Mouse (Mus musculus) ovary, adult 18-20 months (tissue): Measurements from ENCODE around the gene Eef2k.
"Not testable (repeated sequence)": the region's sequence is repeated elsewhere in the genome, so short reads cannot be mapped to it uniquely, and the experiment has no call there.

Source experiments
- DNase-seq: peaks from one replicate; pipeline ENCODE4 v3.0.0; 2022; ENCODE audit warnings: low spot score, mixed read lengths

Gene Eef2k

DNA sequence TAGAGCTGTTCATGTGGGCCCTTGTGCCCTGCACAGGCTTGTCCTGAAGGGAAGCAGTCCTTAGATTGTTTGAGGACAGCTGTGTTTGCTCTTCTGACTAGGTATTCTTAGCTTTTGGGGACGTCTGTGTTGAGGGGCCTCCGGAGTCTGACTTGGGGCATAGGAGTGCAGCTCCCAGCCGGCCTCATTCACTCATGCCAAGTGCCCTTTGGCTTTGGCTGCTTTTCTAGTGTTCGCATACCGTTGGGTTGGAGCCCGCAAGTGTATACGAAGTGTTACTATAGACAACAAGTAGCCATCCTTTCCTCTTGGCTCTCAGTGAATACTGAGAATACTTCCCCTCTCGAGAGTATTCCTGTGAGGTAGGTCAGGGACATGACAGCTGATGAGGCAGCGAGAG lies 95.6 kb downstream of the Eef2k start:
- no peak for DNase-seq

DNA sequence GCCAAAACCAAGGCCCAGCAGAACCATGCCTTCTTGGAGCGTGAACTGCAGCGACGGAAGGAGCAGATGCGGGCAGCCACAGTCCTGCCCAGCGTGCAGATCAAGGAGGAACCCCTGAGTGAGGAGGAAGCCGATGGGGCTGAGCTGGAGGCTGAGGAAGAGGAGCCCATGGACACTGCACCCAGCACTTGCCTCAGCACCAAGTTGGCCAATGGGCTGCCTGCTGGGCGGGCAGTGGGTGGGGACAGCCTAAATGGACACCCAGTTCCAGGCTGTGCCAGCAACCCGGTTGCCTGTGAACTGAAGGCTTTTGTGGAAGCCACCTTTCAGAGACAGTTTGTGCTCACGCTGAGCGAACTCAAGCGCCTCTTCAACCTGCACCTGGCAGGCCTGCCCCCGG lies 97.7 kb downstream of the Eef2k start:
- no peak for DNase-seq

DNA sequence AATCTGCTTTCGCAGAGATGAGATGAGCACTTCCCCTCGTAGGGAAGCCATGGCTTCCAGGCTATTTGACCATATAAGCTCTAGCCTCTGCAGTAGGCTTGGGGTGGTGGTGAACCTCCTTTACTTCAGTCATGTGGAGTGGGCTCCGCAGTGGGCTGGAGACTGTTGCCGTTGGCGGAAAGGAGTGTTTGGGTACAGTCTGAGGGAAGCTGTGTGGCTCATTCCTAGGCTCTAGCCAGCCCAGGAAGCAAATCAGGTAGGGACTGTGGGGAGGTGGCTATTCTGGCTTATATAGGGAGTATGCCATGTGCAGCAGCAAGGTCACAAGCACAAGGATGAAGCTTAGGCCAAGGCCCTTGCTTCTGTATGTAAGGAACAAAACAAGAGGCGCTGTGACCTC lies 98.6 kb downstream of the Eef2k start:
- no peak for DNase-seq

DNA sequence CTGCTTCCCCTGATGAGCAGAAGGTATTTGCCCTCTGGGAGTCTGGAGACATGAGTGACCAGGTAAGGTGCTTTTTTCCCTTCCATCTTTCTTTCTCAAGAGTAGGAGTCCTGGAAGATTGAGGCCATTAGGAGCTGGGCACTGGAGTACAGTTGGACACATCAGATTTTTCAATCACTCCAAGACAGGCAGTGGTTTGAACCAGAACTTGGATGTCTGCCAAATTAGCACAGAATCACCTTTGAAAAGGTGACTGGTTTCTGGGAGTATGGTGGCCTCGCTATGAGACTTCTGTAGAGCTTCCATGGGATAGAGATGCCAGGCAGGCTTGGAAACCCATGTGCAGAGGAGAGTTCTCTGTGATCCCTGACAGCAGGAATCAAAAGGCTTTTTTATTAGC lies 99.9 kb downstream of the Eef2k start:
- no peak for DNase-seq

DNA sequence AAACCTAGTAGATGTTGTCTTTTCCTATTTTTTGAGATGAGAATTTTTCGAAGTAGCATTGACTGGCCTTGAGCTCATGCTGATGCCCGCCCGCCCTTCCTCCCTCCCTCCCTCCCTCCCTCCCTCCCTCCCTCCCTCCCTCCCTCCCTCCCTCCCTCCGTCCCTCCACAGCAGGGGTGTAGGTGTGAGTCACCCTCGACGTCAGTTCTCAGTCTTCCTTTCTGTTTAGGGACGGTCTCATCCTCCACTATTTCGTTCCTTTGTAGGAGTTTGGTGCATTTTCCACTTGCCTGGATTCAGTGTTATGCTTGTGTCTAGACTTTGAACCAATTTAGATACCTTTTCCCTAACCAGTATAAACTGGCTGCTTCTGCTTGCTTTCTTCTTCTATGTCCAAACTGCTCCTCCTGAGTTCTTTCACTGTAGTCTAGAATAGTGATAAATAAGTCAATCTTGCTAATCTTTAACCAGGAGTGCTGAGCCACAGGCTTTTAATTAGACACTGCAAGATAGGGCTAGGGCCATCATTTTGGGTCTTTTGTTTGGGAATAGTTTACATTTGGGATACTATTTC lies 101.4 kb downstream of the Eef2k start:
- DNase-seq = no peak

DNA sequence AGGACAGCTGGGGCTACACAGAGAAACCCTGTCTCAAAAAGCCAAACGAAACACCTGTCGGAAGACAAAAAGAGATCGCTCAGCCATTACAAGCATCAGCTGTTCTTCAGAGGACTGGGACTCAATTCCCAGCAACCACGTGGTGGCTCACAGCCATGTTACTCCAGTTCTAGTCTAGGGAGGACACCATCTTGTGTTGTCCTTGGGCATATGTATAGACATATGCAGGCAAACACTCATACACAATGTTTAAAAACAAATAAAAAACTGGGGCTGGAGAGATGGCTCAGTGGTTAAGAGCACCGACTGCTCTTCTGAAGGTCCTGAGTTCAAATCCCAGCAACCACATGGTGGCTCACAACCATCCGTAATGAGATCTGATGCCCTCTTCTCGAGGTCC lies 111.0 kb downstream of the Eef2k start:
- not testable (repeated sequence) for DNase-seq
